Mouse (Mus musculus): ENCODE measurements at regions not wholly inside any gene's neighbourhood (a gene's known extent, or its start where the extent isn't known, plus 50 kb on each side); places are given as distances from the start of the nearest gene placed in this dataset.
A peak's percentile ranks its signal among the peaks of the same experiment; 100 is the strongest.

GRCm38 (mm10) chr3:78412669-78413419, 873.5 kb downstream of the Rapgef2 start:
- Histone ChIP-seq H3K27ac (ENCODE audit: low read depth) (no peak overlapping the region), H3K4me2 (ENCODE audit: low read depth, low read length) (no peak overlapping the region), H3K36me3 (replicated peaks; ENCODE audit: control insufficient read depth, insufficient read depth, low read length) (no peaks in the 10 kb centered on the region), H3K4me3 (ENCODE audit: low read depth, low read length) (no peak overlapping the region), H3K9me3 (replicated peaks; ENCODE audit: control insufficient read depth, low read length) (no peaks in the 10 kb centered on the region), H3K4me1 (ENCODE audit: control insufficient read depth, insufficient read depth) (0 out of 2 replicates have a peak, but pooled peaks cover 6% of the 10 kb centered on the region), H3K27me3 (ENCODE audit: control insufficient read depth, insufficient read depth, low read length) (no peaks in the 10 kb centered on the region), H3K9ac (replicated peaks; ENCODE audit: low read depth, low read length) (no peak overlapping the region)
- WGBS = 17% methylated on average over 5 of the region's 5 CpGs
- no peak for DNase-seq (ENCODE audit: low spot score)
- no peak for ATAC-seq (ENCODE audit: insufficient read depth, low read depth)
- no peak for TF ChIP-seq CTCF (IDR thresholded peaks at IDR 0.05; ENCODE audit: low read depth)
- no peak for TF ChIP-seq EP300 (IDR thresholded peaks at IDR 0.05; ENCODE audit: low read depth)

- Histone ChIP-seq H3K4me3 (ENCODE audit: low read depth, low read length) (no peak overlapping the region), H3K9ac (replicated peaks; ENCODE audit: low read depth, low read length) (no peak overlapping the region), H3K4me2 (ENCODE audit: low read depth, low read length) (no peak overlapping the region), H3K27ac (ENCODE audit: low read depth) (no peak overlapping the region), H3K36me3 (replicated peaks; ENCODE audit: control insufficient read depth, insufficient read depth, low read length) (no peaks in the 10 kb centered on the region), H3K4me1 (ENCODE audit: control insufficient read depth, insufficient read depth) (0 out of 2 replicates have a peak, but pooled peaks cover 6% of the 10 kb centered on the region), H3K9me3 (replicated peaks; ENCODE audit: control insufficient read depth, low read length) (no peaks in the 10 kb centered on the region), H3K27me3 (ENCODE audit: control insufficient read depth, insufficient read depth, low read length) (no peaks in the 10 kb centered on the region)
- TF ChIP-seq EP300 (IDR thresholded peaks at IDR 0.05; ENCODE audit: low read depth) = no peak
- TF ChIP-seq CTCF (IDR thresholded peaks at IDR 0.05; ENCODE audit: low read depth) = no peak
- 78% methylated on average over 4 of the region's 4 CpGs for WGBS
- ATAC-seq (ENCODE audit: insufficient read depth, low read depth) = no peak
- DNase-seq (ENCODE audit: low spot score) = no peak
These were observed 874.9 kb downstream of the Rapgef2 start for GRCm38 (mm10) chr3:78411395-78411794.

GRCm38 (mm10) chr3:78409237-78409636, 877.1 kb downstream of the Rapgef2 start:
- 73% methylated on average over 3 of the region's 3 CpGs for WGBS
- no peak overlapping the region for H3K27ac ChIP-seq (ENCODE audit: low read depth)

GRCm38 (mm10) chr3:78405760-78406467, 880.4 kb downstream of the Rapgef2 start:
- no peak overlapping the region for H3K4me2 ChIP-seq (ENCODE audit: low read depth, low read length)
- TF ChIP-seq CTCF (IDR thresholded peaks at IDR 0.05; ENCODE audit: low read depth) = no peak
- no peak for TF ChIP-seq EP300 (IDR thresholded peaks at IDR 0.05; ENCODE audit: low read depth)

More at GRCm38 (mm10) chr3:78409237-78409636, 877.1 kb downstream of the Rapgef2 start:
- TF ChIP-seq EP300 (IDR thresholded peaks at IDR 0.05; ENCODE audit: low read depth) = no peak
- TF ChIP-seq CTCF (IDR thresholded peaks at IDR 0.05; ENCODE audit: low read depth) = no peak
- H3K4me3 ChIP-seq (ENCODE audit: low read depth, low read length) = no peak overlapping the region
- H3K9me3 ChIP-seq (replicated peaks; ENCODE audit: control insufficient read depth, low read length) = no peaks in the 10 kb centered on the region
- H3K4me2 ChIP-seq (ENCODE audit: low read depth, low read length) = no peak overlapping the region
- ATAC-seq (ENCODE audit: insufficient read depth, low read depth) (no peak), DNase-seq (ENCODE audit: low spot score) (no peak)
- 0 out of 2 replicates have a peak, but pooled peaks cover 6% of the 10 kb centered on the region for H3K4me1 ChIP-seq (ENCODE audit: control insufficient read depth, insufficient read depth)
- no peaks in the 10 kb centered on the region for H3K27me3 ChIP-seq (ENCODE audit: control insufficient read depth, insufficient read depth, low read length)
- H3K9ac ChIP-seq (replicated peaks; ENCODE audit: low read depth, low read length) = no peak overlapping the region
- H3K36me3 ChIP-seq (replicated peaks; ENCODE audit: control insufficient read depth, insufficient read depth, low read length) = no peaks in the 10 kb centered on the region

GRCm38 (mm10) chr3:78358377-78358776, 927.9 kb downstream of the Rapgef2 start:
- peak; percentile 57 for DNase-seq (ENCODE audit: low spot score)
- ATAC-seq (ENCODE audit: insufficient read depth, low read depth) = no peak
- no peaks in the 10 kb centered on the region for H3K27me3 ChIP-seq (ENCODE audit: control insufficient read depth, insufficient read depth, low read length)
- 26% methylated on average over 1 of the region's 1 CpGs for WGBS
- H3K9me3 ChIP-seq (replicated peaks; ENCODE audit: control insufficient read depth, low read length) = no peaks in the 10 kb centered on the region
- TF ChIP-seq CTCF (IDR thresholded peaks at IDR 0.05; ENCODE audit: low read depth) = peak; percentile 73
- no peak for TF ChIP-seq EP300 (IDR thresholded peaks at IDR 0.05; ENCODE audit: low read depth)
- H3K4me1 ChIP-seq (ENCODE audit: control insufficient read depth, insufficient read depth) = no peaks in the 10 kb centered on the region
- H3K36me3 ChIP-seq (replicated peaks; ENCODE audit: control insufficient read depth, insufficient read depth, low read length) = no peaks in the 10 kb centered on the region
- no peak overlapping the region for H3K9ac ChIP-seq (replicated peaks; ENCODE audit: low read depth, low read length)
- H3K4me3 ChIP-seq (ENCODE audit: low read depth, low read length) = no peak overlapping the region
- no peak overlapping the region for H3K4me2 ChIP-seq (ENCODE audit: low read depth, low read length)
- H3K27ac ChIP-seq (ENCODE audit: low read depth) = no peak overlapping the region

More at GRCm38 (mm10) chr3:78405760-78406467, 880.4 kb downstream of the Rapgef2 start:
- H3K9ac ChIP-seq (replicated peaks; ENCODE audit: low read depth, low read length) = no peak overlapping the region
- no peaks in the 10 kb centered on the region for H3K27me3 ChIP-seq (ENCODE audit: control insufficient read depth, insufficient read depth, low read length)
- H3K27ac ChIP-seq (ENCODE audit: low read depth) = no peak overlapping the region
- no peak overlapping the region for H3K4me3 ChIP-seq (ENCODE audit: low read depth, low read length)
- DNase-seq (ENCODE audit: low spot score) (no peak), ATAC-seq (ENCODE audit: insufficient read depth, low read depth) (no peak)
- WGBS = 12% methylated on average over 6 of the region's 6 CpGs
- no peaks in the 10 kb centered on the region for H3K9me3 ChIP-seq (replicated peaks; ENCODE audit: control insufficient read depth, low read length)
- no peaks in the 10 kb centered on the region for H3K4me1 ChIP-seq (ENCODE audit: control insufficient read depth, insufficient read depth)
- H3K36me3 ChIP-seq (replicated peaks; ENCODE audit: control insufficient read depth, insufficient read depth, low read length) = no peaks in the 10 kb centered on the region
